In the genomic region with DNA sequence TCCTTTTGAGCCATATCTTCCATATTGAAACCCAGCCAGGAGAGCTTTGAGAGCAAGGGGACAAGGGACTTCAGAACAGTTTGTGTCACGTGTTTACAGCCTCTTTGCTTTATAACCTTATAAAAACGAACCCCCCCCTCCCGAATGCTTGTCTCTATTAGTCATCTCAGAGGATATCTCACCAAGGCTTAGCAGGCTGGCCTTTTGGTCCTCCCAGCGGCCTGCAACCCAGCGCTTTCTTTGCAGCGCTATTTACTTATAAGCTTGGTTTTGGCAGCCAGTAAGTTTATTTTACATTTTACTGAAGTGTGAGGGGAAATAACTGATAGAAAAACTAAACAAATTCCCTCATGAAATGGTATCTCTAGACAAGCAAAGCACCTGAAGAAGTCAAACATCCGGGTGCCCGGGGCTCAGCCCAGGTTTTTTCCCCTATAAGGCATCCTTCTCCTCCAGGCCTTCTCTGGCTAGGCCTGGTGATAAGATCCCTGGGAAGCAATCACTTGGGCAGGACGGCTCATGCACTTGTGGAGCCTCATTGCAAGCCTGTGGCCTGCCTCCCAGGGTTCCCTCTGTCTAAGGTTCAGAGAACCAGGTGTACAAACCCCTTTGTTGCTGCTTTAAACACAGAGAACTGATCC, we compare ENCODE assay signal across 20 mouse cellular contexts.
DNase-seq lines count a peak whose midpoint lies in the region; ATAC-seq lines count a peak whose summit lies in the region.
"Had no signal": no experiment of that assay in that cellular context is flagged by ENCODE, and none has a peak within 500 bp of the region (broad histone marks: within the 10 kb centered on the region; RNA-seq: fewer than 3 reads in every experiment).

No protein-coding gene starts in this region.

- peaks cover 4% of the 10 kb centered on the region; the same call in 1 of the 2 replicates for H3K4me1 ChIP-seq in heart, embryonic 13.5 days
- H3K4me1 ChIP-seq in hindbrain, embryonic 13.5 days (replicated peaks): no peaks in the 10 kb centered on the region
- H3K4me1 ChIP-seq: midbrain, embryonic 10.5 days had no signal

- H3K9me3 ChIP-seq in heart, embryonic 13.5 days: no peaks in the 10 kb centered on the region
- no peaks in the 10 kb centered on the region for H3K9me3 ChIP-seq in hindbrain, embryonic 13.5 days
- H3K9me3 ChIP-seq: heart, embryonic 15.5 days; midbrain, embryonic 10.5 days had no signal

- H3K27ac ChIP-seq in heart, embryonic 13.5 days (replicated peaks): peak overlapping the region; percentile 56; the same call in 1 of the 2 replicates
- H3K27ac ChIP-seq in hindbrain, embryonic 13.5 days: no peak overlapping the region
- H3K27ac ChIP-seq: heart, adult 2 months; heart, embryonic 15.5 days; left cerebral cortex, adult 2 months; macrophage; midbrain, embryonic 10.5 days had no signal

- WGBS in heart, embryonic 13.5 days: 42% methylated on average over 9 of the region's 9 CpGs
- 84% methylated on average over 9 of the region's 9 CpGs for WGBS in hindbrain, embryonic 13.5 days

- no peak overlapping the region for H3K4me2 ChIP-seq in heart, embryonic 13.5 days
- no peak overlapping the region for H3K4me2 ChIP-seq in hindbrain, embryonic 13.5 days
- H3K4me2 ChIP-seq: heart, embryonic 15.5 days; liver, embryonic 11.5 days had no signal

- no peak overlapping the region for H3K4me3 ChIP-seq in heart, embryonic 13.5 days
- no peak overlapping the region for H3K4me3 ChIP-seq in hindbrain, embryonic 13.5 days
- H3K4me3 ChIP-seq: heart, adult 2 months; heart, embryonic 15.5 days; left cerebral cortex, adult 2 months; midbrain, embryonic 10.5 days had no signal

- no peak overlapping the region for H3K9ac ChIP-seq in heart, embryonic 13.5 days
- no peak overlapping the region for H3K9ac ChIP-seq in hindbrain, embryonic 13.5 days
- H3K9ac ChIP-seq: heart, embryonic 15.5 days had no signal

- H3K36me3 ChIP-seq in heart, embryonic 13.5 days: no peaks in the 10 kb centered on the region
- H3K36me3 ChIP-seq in hindbrain, embryonic 13.5 days: no peaks in the 10 kb centered on the region
- H3K36me3 ChIP-seq: heart, embryonic 15.5 days; midbrain, embryonic 10.5 days had no signal

- intact Hi-C loops in heart, postnatal 10 days (cut with DNase I): no loop called here

- DNase-seq in heart, postnatal 10 days: no peak
- DNase-seq in urinary bladder, postnatal 14 days (ENCODE audit: low spot score): peak; percentile 33
- DNase-seq in urinary bladder, postnatal 10 days (ENCODE audit: low spot score): no peak
- peak; percentile 29 to 71 for DNase-seq in lung, postnatal 4 days
- DNase-seq in cerebellum, adult 9-10 months: no peak
- DNase-seq: B cell, adult 2 months; cerebellum, adult 18-20 months; cerebellum, postnatal 36 days; gastrocnemius, postnatal 25 days; heart, adult 2 months; kidney, adult 8-10 months; kidney, postnatal 36 days; right cerebral cortex, postnatal 25 days had no signal

- no peak for ATAC-seq in heart, embryonic 13.5 days (ENCODE audit: extremely low read depth, insufficient number of reproducible peaks, low FRiP score, low TSS enrichment)
- ATAC-seq in hindbrain, embryonic 13.5 days (ENCODE audit: low FRiP score): no peak

- H3K27me3 ChIP-seq in heart, embryonic 13.5 days (replicated peaks): no peaks in the 10 kb centered on the region
- H3K27me3 ChIP-seq in hindbrain, embryonic 13.5 days: no peaks in the 10 kb centered on the region
- H3K27me3 ChIP-seq: heart, embryonic 15.5 days had no signal

Comparison
In these comparisons a context has a peak if more than half of its experiments do, and no peak if none do; other contexts are left out.
1. DNase-seq: peak in urinary bladder, postnatal 14 days (single experiment) and lung, postnatal 4 days (2 of 2); none in heart, postnatal 10 days (0 of 2), urinary bladder, postnatal 10 days (single experiment) and cerebellum, adult 9-10 months (single experiment).